Mouse (Mus musculus): ENCODE data around the gene Map1a. TPM values are rescaled to one million over a fixed set of nuclear protein-coding genes. Genes with fewer than 3 reads are reported as not detected.

Gene Map1a
- polyA plus RNA-seq, 1 experiment: 2.2 TPM

- H3K27me3 ChIP-seq (ENCODE audit: control insufficient read depth, insufficient read depth, low read length): no peaks in the 10 kb centered on the region
- peaks cover 55% of the 10 kb centered on the region for H3K36me3 ChIP-seq (ENCODE audit: control insufficient read depth, insufficient read depth, low read length)
- no peak overlapping the region for H3K27ac ChIP-seq (ENCODE audit: insufficient read depth, low read depth, low read length)
- WGBS: 81% methylated on average over 8 of the region's 8 CpGs
- H3K4me1 ChIP-seq (ENCODE audit: control insufficient read depth, insufficient read depth, insufficient read length, low read length): no peaks in the 10 kb centered on the region
- no peak overlapping the region for H3K4me3 ChIP-seq (ENCODE audit: low read depth, low read length)
- TF ChIP-seq CTCF (IDR thresholded peaks at IDR 0.05; ENCODE audit: extremely low read depth, insufficient read length, insufficient replicate concordance, low read depth, low read length) (no peak), POLR2A (IDR thresholded peaks at IDR 0.05; ENCODE audit: low read depth, low read length) (no peak)
Measured at GRCm38 (mm10) chr2:121316278-121316677, 26.9 kb downstream of the Map1a start.

DNA sequence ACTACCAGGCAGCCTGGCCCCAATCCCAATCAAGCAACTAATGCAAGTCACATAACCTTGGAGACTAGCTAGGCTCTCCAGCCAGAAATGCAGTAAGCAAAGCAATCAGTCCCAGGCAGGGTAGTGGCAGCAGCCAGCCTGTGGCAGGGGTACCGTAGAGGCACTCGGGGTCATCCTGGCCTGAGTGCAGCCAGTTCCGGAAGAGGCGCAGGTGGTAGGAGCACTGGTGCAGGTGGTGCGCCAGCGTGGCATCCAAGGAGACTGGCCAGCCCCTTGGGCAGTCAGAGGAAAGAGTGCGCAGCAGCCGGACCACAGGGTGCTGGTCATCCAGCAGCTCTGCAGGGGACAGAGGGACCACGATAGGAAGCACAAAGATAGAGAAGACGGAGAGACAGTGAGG is 33.6 kb downstream of the Map1a start:
- 96% methylated on average over 10 of the region's 10 CpGs for WGBS
- H3K27me3 ChIP-seq (ENCODE audit: control insufficient read depth, insufficient read depth, low read length): no peaks in the 10 kb centered on the region
- no peaks in the 10 kb centered on the region for H3K4me1 ChIP-seq (ENCODE audit: control insufficient read depth, insufficient read depth, insufficient read length, low read length)
- TF ChIP-seq CTCF (IDR thresholded peaks at IDR 0.05; ENCODE audit: extremely low read depth, insufficient read length, insufficient replicate concordance, low read depth, low read length) (no peak), POLR2A (IDR thresholded peaks at IDR 0.05; ENCODE audit: low read depth, low read length) (no peak)
- H3K36me3 ChIP-seq (ENCODE audit: control insufficient read depth, insufficient read depth, low read length): peaks cover 57% of the 10 kb centered on the region
- no peak overlapping the region for H3K4me3 ChIP-seq (ENCODE audit: low read depth, low read length)
- H3K27ac ChIP-seq (ENCODE audit: insufficient read depth, low read depth, low read length): no peak overlapping the region

- H3K4me1 ChIP-seq (ENCODE audit: control insufficient read depth, insufficient read depth, insufficient read length, low read length): no peaks in the 10 kb centered on the region
- 61% methylated on average over 10 of the region's 10 CpGs for WGBS
- TF ChIP-seq POLR2A (IDR thresholded peaks at IDR 0.05; ENCODE audit: low read depth, low read length): no peak
- H3K36me3 ChIP-seq (ENCODE audit: control insufficient read depth, insufficient read depth, low read length): peaks cover 53% of the 10 kb centered on the region
- H3K27ac ChIP-seq (ENCODE audit: insufficient read depth, low read depth, low read length): no peak overlapping the region
- H3K27me3 ChIP-seq (ENCODE audit: control insufficient read depth, insufficient read depth, low read length): no peaks in the 10 kb centered on the region
- H3K4me3 ChIP-seq (ENCODE audit: low read depth, low read length): no peak overlapping the region
Measured at GRCm38 (mm10) chr2:121323693-121324470, 34.5 kb downstream of the Map1a start.

DNA sequence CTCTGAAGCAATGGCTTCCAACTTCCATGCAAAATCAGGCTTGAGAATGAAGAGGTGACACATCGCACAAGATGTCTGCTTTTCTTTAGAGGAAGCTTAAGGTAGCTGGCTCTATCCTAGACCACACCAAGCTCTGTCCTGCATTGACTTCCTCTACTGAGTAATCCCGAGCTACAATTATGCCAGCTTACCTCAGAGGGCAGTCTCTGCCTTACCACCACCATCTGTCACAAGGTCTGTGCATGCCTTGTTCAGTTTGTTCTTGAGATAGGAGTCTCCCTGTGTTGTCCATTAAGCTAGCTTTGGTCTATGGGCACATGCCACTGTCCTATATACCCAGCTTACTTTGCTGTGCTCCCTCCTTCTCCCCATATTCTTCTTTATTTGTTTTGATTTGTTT is 40.1 kb downstream of the Map1a start:
- Histone ChIP-seq H3K4me3 (ENCODE audit: low read depth, low read length) (no peak overlapping the region), H3K27me3 (ENCODE audit: control insufficient read depth, insufficient read depth, low read length) (no peaks in the 10 kb centered on the region), H3K4me1 (ENCODE audit: control insufficient read depth, insufficient read depth, insufficient read length, low read length) (no peaks in the 10 kb centered on the region), H3K27ac (ENCODE audit: insufficient read depth, low read depth, low read length) (no peak overlapping the region), H3K36me3 (ENCODE audit: control insufficient read depth, insufficient read depth, low read length) (peaks cover 59% of the 10 kb centered on the region)
- 91% methylated on average over 2 of the region's 2 CpGs for WGBS
- TF ChIP-seq CTCF (IDR thresholded peaks at IDR 0.05; ENCODE audit: extremely low read depth, insufficient read length, insufficient replicate concordance, low read depth, low read length) (no peak), POLR2A (IDR thresholded peaks at IDR 0.05; ENCODE audit: low read depth, low read length) (no peak)

- no peaks in the 10 kb centered on the region for H3K27me3 ChIP-seq (ENCODE audit: control insufficient read depth, insufficient read depth, low read length)
- H3K36me3 ChIP-seq (ENCODE audit: control insufficient read depth, insufficient read depth, low read length): peaks cover 59% of the 10 kb centered on the region
- H3K27ac ChIP-seq (ENCODE audit: insufficient read depth, low read depth, low read length): no peak overlapping the region
- no peaks in the 10 kb centered on the region for H3K4me1 ChIP-seq (ENCODE audit: control insufficient read depth, insufficient read depth, insufficient read length, low read length)
- H3K4me3 ChIP-seq (ENCODE audit: low read depth, low read length): no peak overlapping the region
- TF ChIP-seq CTCF (IDR thresholded peaks at IDR 0.05; ENCODE audit: extremely low read depth, insufficient read length, insufficient replicate concordance, low read depth, low read length) (no peak), POLR2A (IDR thresholded peaks at IDR 0.05; ENCODE audit: low read depth, low read length) (no peak)
Measured at GRCm38 (mm10) chr2:121339057-121339456, 49.7 kb downstream of the Map1a start.

DNA sequence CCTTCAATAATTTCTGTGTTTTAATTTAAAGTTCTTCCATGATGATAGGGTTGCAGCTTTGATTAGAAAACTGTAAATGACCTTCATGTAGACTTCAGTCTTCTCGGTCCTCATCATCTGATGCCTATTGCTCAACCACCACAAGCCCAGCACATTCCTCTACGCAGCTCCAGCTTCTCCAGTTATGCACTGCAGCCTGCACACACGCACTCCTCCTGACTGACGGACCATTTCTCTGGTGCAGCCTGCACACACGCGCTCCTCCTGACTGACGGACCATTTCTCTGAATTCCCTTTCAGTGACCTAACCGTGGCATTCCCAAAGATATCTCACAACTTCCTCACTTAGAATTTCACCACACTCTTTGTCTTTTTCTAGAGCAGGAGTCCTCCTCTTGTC is 63.8 kb downstream of the Map1a start:
- WGBS: 77% methylated on average over 8 of the region's 8 CpGs
- TF ChIP-seq CTCF (IDR thresholded peaks at IDR 0.05; ENCODE audit: extremely low read depth, insufficient read length, insufficient replicate concordance, low read depth, low read length): no peak
- TF ChIP-seq POLR2A (IDR thresholded peaks at IDR 0.05; ENCODE audit: low read depth, low read length): no peak
- Histone ChIP-seq H3K36me3 (ENCODE audit: control insufficient read depth, insufficient read depth, low read length) (peaks cover 14% of the 10 kb centered on the region), H3K27me3 (ENCODE audit: control insufficient read depth, insufficient read depth, low read length) (no peaks in the 10 kb centered on the region), H3K4me3 (ENCODE audit: low read depth, low read length) (no peak overlapping the region), H3K4me1 (ENCODE audit: control insufficient read depth, insufficient read depth, insufficient read length, low read length) (peaks cover 19% of the 10 kb centered on the region), H3K27ac (ENCODE audit: insufficient read depth, low read depth, low read length) (no peak overlapping the region)

DNA sequence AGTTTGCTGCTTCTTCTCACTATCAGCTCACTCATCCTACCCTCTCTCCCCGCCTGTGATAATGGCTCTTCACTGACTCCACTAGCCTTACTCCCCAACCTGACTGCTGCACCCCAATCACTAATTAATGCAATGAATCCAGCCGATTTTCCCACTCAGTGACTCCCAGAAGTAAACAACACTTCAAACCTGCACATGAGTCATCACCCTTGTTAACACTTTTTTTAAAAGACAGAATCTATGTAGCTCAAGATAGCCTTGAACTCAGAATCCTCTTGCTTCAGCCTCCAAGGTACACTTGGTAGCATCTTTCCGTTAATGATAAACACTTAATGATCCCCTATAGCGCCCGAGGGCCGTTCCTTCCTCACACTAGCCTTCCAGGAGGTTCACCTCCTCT is 65.0 kb downstream of the Map1a start:
- Histone ChIP-seq H3K36me3 (ENCODE audit: control insufficient read depth, insufficient read depth, low read length) (peaks cover 7% of the 10 kb centered on the region), H3K4me3 (ENCODE audit: low read depth, low read length) (peak overlapping the region; percentile 86), H3K27ac (ENCODE audit: insufficient read depth, low read depth, low read length) (peak overlapping the region; percentile 48), H3K4me1 (ENCODE audit: control insufficient read depth, insufficient read depth, insufficient read length, low read length) (peaks cover 18% of the 10 kb centered on the region), H3K27me3 (ENCODE audit: control insufficient read depth, insufficient read depth, low read length) (no peaks in the 10 kb centered on the region)
- 1% methylated on average over 6 of the region's 6 CpGs for WGBS
- TF ChIP-seq POLR2A (IDR thresholded peaks at IDR 0.05; ENCODE audit: low read depth, low read length) (no peak), CTCF (IDR thresholded peaks at IDR 0.05; ENCODE audit: extremely low read depth, insufficient read length, insufficient replicate concordance, low read depth, low read length) (no peak)

Measured in small intestine, adult 2 months (tissue).